ENCODE assay signal across 8 mouse cellular contexts in the genomic region with DNA sequence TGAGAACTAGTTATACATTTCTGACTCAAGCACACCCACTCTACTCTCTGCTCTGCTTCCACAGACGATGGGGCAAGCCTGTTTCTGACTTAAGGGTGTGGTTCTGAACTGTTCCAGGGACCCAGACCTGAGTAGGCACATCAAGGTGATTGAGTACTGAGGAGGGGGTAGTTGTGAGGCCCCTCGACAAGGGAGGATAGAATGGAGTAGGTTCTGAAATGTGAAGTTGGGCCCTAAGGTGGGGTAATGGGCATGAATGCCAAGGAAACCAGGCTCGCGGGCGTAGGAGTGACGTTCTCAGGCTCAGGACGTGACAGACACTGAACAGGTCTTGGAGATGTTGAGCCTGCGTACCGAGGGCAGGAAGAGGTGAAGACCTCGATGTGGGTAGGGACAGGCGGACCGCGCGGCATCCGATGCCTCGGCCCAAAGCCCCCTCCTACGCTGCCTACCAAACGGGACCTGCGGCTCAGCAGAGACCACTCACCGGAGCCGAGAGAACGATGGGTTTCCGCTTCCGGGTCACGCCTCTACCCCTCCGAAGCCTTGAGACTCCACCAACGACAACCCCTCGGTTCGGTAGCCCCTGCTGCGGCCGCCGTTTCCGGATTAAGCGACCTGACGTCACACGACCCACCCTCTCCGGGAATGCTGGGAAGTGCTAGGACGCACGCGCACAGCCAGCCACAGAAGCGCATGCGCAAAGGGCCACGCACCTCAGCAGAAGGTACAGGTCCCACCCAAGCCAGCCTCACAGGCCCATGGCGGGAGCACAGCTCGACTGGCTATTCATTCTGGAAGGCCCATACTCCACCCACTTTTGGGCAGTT. TPM values are rescaled to one million over a fixed set of nuclear protein-coding genes. Genes with fewer than 3 reads are reported as not detected.
DNase-seq lines count a peak whose midpoint lies in the region; ATAC-seq and TF ChIP-seq lines count a peak whose summit lies in the region.

TSS of gene Chmp2a (minus strand) at position 660 of the 830 bp plus-strand sequence.

- peak; percentile 98 for DNase-seq in CH12.LX (ENCODE audit: extremely low read depth)
- DNase-seq in c-Kit-positive CD71-positive TER-119-positive erythroid progenitor cells, embryonic 14.5 days (ENCODE audit: low spot score): peak; percentile 96
- peak; percentile 97 to 98 for DNase-seq in heart, postnatal 10 days
- DNase-seq in large intestine, adult 2 months (ENCODE audit: low read depth, low spot score): no peak
- peak; percentile 96 for DNase-seq in liver, postnatal 0 days
- peak; percentile 98 for DNase-seq in testis, postnatal 10 days (ENCODE audit: low spot score)

- H3K4me2 ChIP-seq in CH12.LX (ENCODE audit: insufficient read depth, low read depth, poor library complexity, severe bottlenecking): peak within 1 kb of the TSS; percentile 52
- peak within 1 kb of the TSS; percentile 76 for H3K4me2 ChIP-seq in forebrain, embryonic 13.5 days
- peak within 1 kb of the TSS; percentile 95 for H3K4me2 ChIP-seq in liver, postnatal 0 days (ENCODE audit: low read depth, low read length)
- peak within 1 kb of the TSS; percentile 87 for H3K4me2 ChIP-seq in neural tube, embryonic 14.5 days (ENCODE audit: low read depth, low read length)

- in situ Hi-C loops in CH12.LX (cut with MboI; ENCODE audit: low pct_ligation_motif_present, low pct_unique_long_range_greater_than_20kb, low sequenced_read_pairs): no loop called here

- TF ChIP-seq EP300 in CH12.LX (IDR thresholded peaks at IDR 0.05; ENCODE audit: low read length): peak; percentile 16; the same call in 1 of the 2 replicates
- no peak for TF ChIP-seq EP300 in liver, postnatal 0 days (IDR thresholded peaks at IDR 0.05; ENCODE audit: low read depth)

- H3K4me1 ChIP-seq in CH12.LX (ENCODE audit: control insufficient read depth in 1 of 2, insufficient read depth in 2 of 2): peaks cover 20 to 60% of the 10 kb centered on the region in 2 experiments
- H3K4me1 ChIP-seq in forebrain, embryonic 13.5 days: peaks cover 48% of the 10 kb centered on the region
- H3K4me1 ChIP-seq in liver, postnatal 0 days (ENCODE audit: insufficient read depth): peaks cover 39% of the 10 kb centered on the region
- peaks cover 25% of the 10 kb centered on the region for H3K4me1 ChIP-seq in neural tube, embryonic 14.5 days (ENCODE audit: control insufficient read depth, insufficient read depth, low read length)

- peak within 1 kb of the TSS; percentile 65 to 89 (median 73) for H3K4me3 ChIP-seq in CH12.LX (replicated peaks in 1 of 3; ENCODE audit: low read depth in 2 of 3, low read length in 2 of 3, poor library complexity in 1 of 3)
- peak within 1 kb of the TSS; percentile 60 for H3K4me3 ChIP-seq in forebrain, embryonic 13.5 days
- H3K4me3 ChIP-seq in liver, postnatal 0 days (ENCODE audit: low read depth, low read length): peak within 1 kb of the TSS; percentile 83
- H3K4me3 ChIP-seq in neural tube, embryonic 14.5 days (ENCODE audit: low read depth, low read length): peak within 1 kb of the TSS; percentile 53

- WGBS in forebrain, embryonic 13.5 days: 1% methylated on average over 45 of the region's 45 CpGs
- under 1% methylated on average over 45 of the region's 45 CpGs for WGBS in large intestine, adult 2 months
- WGBS in liver, postnatal 0 days (ENCODE audit: insufficient replicate concordance): under 1% methylated on average over 44 of the region's 45 CpGs
- 1% methylated on average over 45 of the region's 45 CpGs for WGBS in neural tube, embryonic 14.5 days

- dilution Hi-C loops in CH12.LX (cut with MboI; ENCODE audit: extremely low pct_ligation_motif_present, extremely low pct_unique_long_range_greater_than_20kb, low sequenced_read_pairs): no loop called here

- TF ChIP-seq CTCF in CH12.LX (conservative IDR thresholded peaks at IDR 0.05 in 1 of 2, IDR thresholded peaks at IDR 0.05 in 1 of 2; ENCODE audit: low read depth in 2 of 2, low read length in 2 of 2): no peak
- TF ChIP-seq CTCF in liver, postnatal 0 days (IDR thresholded peaks at IDR 0.05; ENCODE audit: low read depth): no peak

- peaks cover 51 to 61% of the 10 kb centered on the region in 2 experiments for H3K36me3 ChIP-seq in CH12.LX (replicated peaks in 1 of 2; ENCODE audit: control insufficient read depth in 1 of 2, insufficient read depth in 1 of 2, low read length in 1 of 2)
- peaks cover 61% of the 10 kb centered on the region for H3K36me3 ChIP-seq in forebrain, embryonic 13.5 days (ENCODE audit: poor library complexity, severe bottlenecking)
- H3K36me3 ChIP-seq in liver, postnatal 0 days (replicated peaks; ENCODE audit: insufficient read depth, low read length): peaks cover 54% of the 10 kb centered on the region
- peaks cover 44% of the 10 kb centered on the region for H3K36me3 ChIP-seq in neural tube, embryonic 14.5 days (ENCODE audit: control insufficient read depth, insufficient read depth, low read length)

- no peaks in the 10 kb centered on the region for H3K27me3 ChIP-seq in CH12.LX (replicated peaks)
- no peaks in the 10 kb centered on the region for H3K27me3 ChIP-seq in forebrain, embryonic 13.5 days
- H3K27me3 ChIP-seq in liver, postnatal 0 days (ENCODE audit: insufficient read depth, low read length): no peaks in the 10 kb centered on the region
- no peaks in the 10 kb centered on the region for H3K27me3 ChIP-seq in neural tube, embryonic 14.5 days (ENCODE audit: control insufficient read depth, insufficient read depth, low read length)

- no peaks in the 10 kb centered on the region for H3K9me3 ChIP-seq in CH12.LX (replicated peaks; ENCODE audit: low read length)
- H3K9me3 ChIP-seq in forebrain, embryonic 13.5 days (replicated peaks): no peaks in the 10 kb centered on the region
- no peaks in the 10 kb centered on the region for H3K9me3 ChIP-seq in liver, postnatal 0 days (ENCODE audit: low read length)
- no peaks in the 10 kb centered on the region for H3K9me3 ChIP-seq in neural tube, embryonic 14.5 days (ENCODE audit: control insufficient read depth, low read length)

- peak within 1 kb of the TSS; percentile 77 for H3K9ac ChIP-seq in CH12.LX (ENCODE audit: insufficient read depth, low read depth)
- H3K9ac ChIP-seq in forebrain, embryonic 13.5 days: peak within 1 kb of the TSS; percentile 83
- peak within 1 kb of the TSS; percentile 93 for H3K9ac ChIP-seq in liver, postnatal 0 days (replicated peaks)
- H3K9ac ChIP-seq in neural tube, embryonic 14.5 days (replicated peaks; ENCODE audit: low read depth, low read length): peak within 1 kb of the TSS; percentile 81

- peak within 1 kb of the TSS; percentile 93 for H3K27ac ChIP-seq in CH12.LX (ENCODE audit: insufficient read depth, low read depth)
- H3K27ac ChIP-seq in forebrain, embryonic 13.5 days: peak within 1 kb of the TSS; percentile 90
- H3K27ac ChIP-seq in liver, postnatal 0 days (ENCODE audit: low read depth): peak within 1 kb of the TSS; percentile 96
- H3K27ac ChIP-seq in neural tube, embryonic 14.5 days (ENCODE audit: low read depth, low read length): peak within 1 kb of the TSS; percentile 83

- ATAC-seq in forebrain, embryonic 13.5 days: peak; percentile 80
- peak; percentile 60 for ATAC-seq in liver, postnatal 0 days
- peak; percentile 80 for ATAC-seq in neural tube, embryonic 14.5 days (ENCODE audit: low read depth)

- intact Hi-C loops in heart, postnatal 10 days (cut with DNase I): no loop called here

- no peak for TF ChIP-seq RAD21 in CH12.LX (IDR thresholded peaks at IDR 0.05; ENCODE audit: low read depth, low read length)

- peak; percentile 86 for TF ChIP-seq POLR2A in CH12.LX (IDR thresholded peaks at IDR 0.05; ENCODE audit: low read depth, low read length)

- peaks cover 22% of the 10 kb centered on the region for H3K79me2 ChIP-seq in CH12.LX (replicated peaks; ENCODE audit: control insufficient read depth, extremely low read depth, insufficient read depth, poor library complexity, severe bottlenecking)

TF ChIP-seq in CH12.LX, 34 proteins besides CTCF, POLR2A, EP300 and RAD21 (continues in another document):
- TF ChIP-seq KAT2A (IDR thresholded peaks at IDR 0.05; ENCODE audit: insufficient replicate concordance, low read length) (peak; percentile 77; the same call in 1 of the 2 replicates), TBP (conservative IDR thresholded peaks at IDR 0.05; ENCODE audit: low read depth, low read length) (peak; percentile 49; the same call in 1 of the 2 replicates), CHD2 (IDR thresholded peaks at IDR 0.05; ENCODE audit: low read length) (peak; percentile 91), MEF2A (IDR thresholded peaks at IDR 0.05; ENCODE audit: borderline replicate concordance, low read depth, low read length) (peak; percentile 68), NRF1 (IDR thresholded peaks at IDR 0.05; ENCODE audit: low read depth, low read length) (peak; percentile 97), ZMIZ1 (IDR thresholded peaks at IDR 0.05; ENCODE audit: low read depth, low read length) (peak; percentile 91), JUND (conservative IDR thresholded peaks at IDR 0.05; ENCODE audit: low read depth, low read length) (no peak), MYC (IDR thresholded peaks at IDR 0.05; ENCODE audit: low read depth, low read length) (peak; percentile 43; the same call in 1 of the 2 replicates), NELFE (IDR thresholded peaks at IDR 0.05; ENCODE audit: low read depth, low read length) (peak; percentile 84), MXI1 (IDR thresholded peaks at IDR 0.05; ENCODE audit: low read depth, low read length) (peak; percentile 76; the same call in 1 of the 2 replicates), CHD1 (IDR thresholded peaks at IDR 0.05; ENCODE audit: low read depth, low read length) (peak; percentile 74; the same call in 1 of the 2 replicates), SIN3A (IDR thresholded peaks at IDR 0.05; ENCODE audit: low read length) (peak; percentile 88), MAX (IDR thresholded peaks at IDR 0.05; ENCODE audit: low read length) (0 out of 2 replicates have a peak, but pooled peaks have one; percentile 55), GABPA (IDR thresholded peaks at IDR 0.05; ENCODE audit: insufficient replicate concordance, low read depth, low read length) (no peak), USF2 (conservative IDR thresholded peaks at IDR 0.05; ENCODE audit: low read depth, low read length) (0 out of 2 replicates have a peak, but pooled peaks have one; percentile 16), MAFK (IDR thresholded peaks at IDR 0.05; ENCODE audit: insufficient replicate concordance, low read length) (no peak), RCOR1 (conservative IDR thresholded peaks at IDR 0.05; ENCODE audit: low read depth, low read length) (peak; percentile 72; the same call in 1 of the 2 replicates)

RNA-seq across cellular contexts. Expression of gene Chmp2a, which starts in this region (rescaled TPM):
- 110 and 115 TPM in 2 replicates for total RNA-seq in CH12.LX (2012; rRNA removed)
- 131 and 141 TPM in 2 replicates for total RNA-seq in CH12.LX (2014; rRNA removed)
- polyA plus RNA-seq in CH12.LX (2012; ENCODE audit: insufficient read length, low read depth): 134 and 148 TPM in 2 replicates
- polyA plus RNA-seq in forebrain, embryonic 13.5 days (2015; fragmentation: Nextera tagmentation; extraction: Ambion mirVana): 164 and 168 TPM in 2 replicates
- 100 to 1,000 TPM; 137 to 143 TPM for total RNA-seq in heart, postnatal 10 days (2021)
- 128 and 132 TPM in 2 replicates for polyA plus RNA-seq in large intestine, adult 2 months (2012; rRNA removed)
- 132 TPM in 2 replicates for polyA plus RNA-seq in liver, postnatal 0 days (2015; fragmentation: Nextera tagmentation; extraction: Ambion mirVana)
- 196 and 199 TPM in 2 replicates for polyA plus RNA-seq in neural tube, embryonic 14.5 days (2014; fragmentation: Nextera tagmentation; extraction: Ambion mirVana)
